Mouse (Mus musculus): ENCODE measurements around the gene Khnyn.

The Khnyn gene

GRCm38 (mm10) chr14:55873242-55873713 lies 11.5 kb upstream of the Khnyn start:
- DNase-seq (ENCODE audit: low read depth, low spot score), result no peak

GRCm38 (mm10) chr14:55873714-55874683 lies 10.7 kb upstream of the Khnyn start:
- peak; percentile 75 for DNase-seq (ENCODE audit: low read depth, low spot score)

- no peak for DNase-seq (ENCODE audit: low read depth, low spot score)
Measured at GRCm38 (mm10) chr14:55877469-55878315, 7.1 kb upstream of the Khnyn start.

DNA sequence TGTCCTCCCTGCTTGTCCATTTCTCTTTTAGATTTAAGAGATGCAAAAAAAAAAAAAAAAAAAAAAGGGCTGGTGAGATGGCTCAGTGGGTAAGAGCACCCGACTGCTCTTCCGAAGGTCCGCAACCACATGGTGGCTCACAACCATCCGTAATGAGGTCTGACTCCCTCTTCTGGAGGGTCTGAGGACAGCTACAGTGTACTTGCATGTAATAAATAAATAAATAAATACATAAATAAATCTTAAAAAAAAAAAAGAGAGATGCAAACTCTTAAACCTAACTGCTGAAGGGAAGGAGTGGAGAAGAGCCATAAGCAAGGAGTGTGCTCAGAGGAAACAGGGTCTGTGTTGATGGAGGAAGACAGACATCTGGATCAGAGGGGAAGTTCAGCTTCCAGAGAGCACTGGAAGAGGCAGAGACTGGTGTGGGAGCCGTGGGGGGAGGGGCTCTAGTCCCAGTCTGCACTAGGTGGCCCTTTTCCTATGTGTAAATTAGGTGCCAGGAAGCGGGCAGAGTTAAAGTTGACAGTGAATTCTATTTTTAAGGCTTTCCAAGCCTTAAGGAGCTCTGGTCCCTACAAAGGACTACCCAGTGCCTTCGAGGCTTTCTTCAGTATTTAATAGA lies 6.3 kb upstream of the Khnyn start:
- no peak for DNase-seq (ENCODE audit: low read depth, low spot score)

DNA sequence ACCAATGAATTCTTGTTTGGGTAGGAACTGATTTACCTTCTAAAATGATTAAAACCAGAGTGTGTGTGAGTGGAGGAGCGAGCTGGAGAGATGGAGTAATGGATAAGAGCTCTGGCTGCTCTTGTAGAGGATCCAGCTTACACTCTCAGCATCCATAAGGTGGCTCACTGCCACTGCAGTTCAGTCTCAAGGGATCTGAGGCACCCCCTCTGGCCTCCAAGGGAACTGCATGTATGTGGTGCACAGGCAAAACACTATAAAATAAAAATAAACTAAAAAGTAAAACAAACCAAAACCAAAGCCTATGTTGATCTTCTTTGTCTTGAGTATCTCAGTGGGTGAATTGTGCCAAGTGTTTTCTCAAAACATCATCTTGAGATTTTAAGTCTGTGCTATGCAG lies 5.1 kb upstream of the Khnyn start:
- peak; percentile 73 for DNase-seq (ENCODE audit: low read depth, low spot score)

DNA sequence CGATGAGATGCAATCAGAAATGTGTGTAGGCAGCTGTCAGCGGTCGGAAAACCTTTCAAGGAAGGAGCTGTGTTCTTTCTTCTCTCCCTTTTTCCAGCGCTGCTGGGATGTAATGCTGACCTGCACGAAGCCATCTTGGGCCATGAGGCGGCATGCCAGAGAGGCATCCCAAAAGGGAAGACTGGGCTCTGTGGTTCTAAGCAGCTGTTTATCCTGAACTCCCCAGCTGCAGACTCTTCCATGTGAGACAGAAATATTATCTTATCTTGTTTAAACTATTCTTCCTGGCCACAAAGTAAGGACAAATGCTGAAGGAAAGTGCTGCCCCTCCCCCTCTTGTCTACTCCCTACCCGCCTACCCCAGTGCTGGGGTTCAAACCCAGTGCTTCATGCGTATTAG lies 3.8 kb upstream of the Khnyn start:
- DNase-seq (ENCODE audit: low read depth, low spot score), result no peak

DNA sequence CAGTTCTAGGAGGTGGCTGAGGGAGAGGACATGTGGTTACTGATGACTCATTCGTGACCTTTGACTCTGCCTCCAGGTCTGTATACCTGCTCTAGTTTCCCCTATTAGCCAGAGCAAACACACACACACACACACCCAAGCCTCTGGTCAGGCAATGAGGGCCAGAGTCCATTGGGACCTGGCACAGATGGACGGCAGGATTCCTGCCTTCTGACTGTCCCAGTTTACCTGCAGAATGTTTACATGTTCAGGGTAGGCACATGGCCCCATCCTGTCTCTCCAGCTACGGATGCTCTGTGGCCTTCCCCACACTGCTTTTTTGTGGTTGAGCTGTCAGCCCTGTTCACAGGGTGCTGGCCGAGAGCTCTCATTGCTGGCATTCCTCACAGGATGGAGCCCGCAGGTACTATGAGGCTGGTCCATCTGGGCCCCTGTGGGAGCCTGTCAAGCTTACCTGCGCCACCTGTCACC lies 2.5 kb upstream of the Khnyn start:
- no peak for DNase-seq (ENCODE audit: low read depth, low spot score)

DNA sequence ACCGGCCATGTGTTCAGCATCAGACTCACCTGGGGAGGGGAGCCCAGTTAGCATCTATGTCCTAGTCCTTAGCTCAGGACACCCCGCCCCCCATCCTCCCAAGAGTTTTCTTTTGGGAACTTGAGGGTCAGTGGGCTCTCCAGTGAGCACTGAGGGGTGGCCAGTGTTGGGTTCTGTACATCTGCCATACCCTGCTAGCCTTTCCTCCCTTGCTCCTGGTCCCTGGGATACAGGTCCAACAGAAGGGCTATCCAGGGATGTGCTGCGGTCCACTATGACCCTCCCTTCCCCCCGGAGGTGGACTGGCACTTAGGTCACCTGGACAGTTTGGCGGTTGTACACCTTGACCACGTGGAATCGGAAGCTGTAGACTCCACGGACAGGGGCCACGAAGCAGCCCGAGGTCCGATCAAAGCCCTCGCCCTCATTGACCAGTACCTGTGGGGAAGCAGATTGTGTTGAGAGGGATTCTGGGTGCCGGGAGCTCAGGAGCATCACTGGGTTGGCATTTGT lies 1.5 kb upstream of the Khnyn start:
- DNase-seq (ENCODE audit: low read depth, low spot score), result no peak

DNA sequence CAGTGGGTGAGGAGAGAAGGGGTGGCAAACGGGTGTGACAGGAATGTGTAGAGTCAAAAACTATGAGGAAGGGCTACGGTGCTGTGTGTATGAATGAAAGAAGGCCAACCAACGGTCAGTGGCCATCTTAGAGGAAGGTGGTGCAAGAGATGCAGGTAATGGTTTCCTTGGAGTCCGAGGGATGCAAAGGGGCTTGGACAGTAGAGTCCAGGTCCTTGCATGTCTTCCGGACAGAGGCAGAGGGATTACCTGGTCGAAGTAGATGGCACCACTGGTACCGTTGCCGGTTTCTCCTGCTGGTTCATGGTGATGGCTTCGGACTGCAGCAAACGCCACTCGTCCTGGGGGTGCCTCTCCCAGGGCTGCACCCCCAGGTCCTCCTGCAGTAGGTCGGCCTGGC lies 1.1 kb upstream of the Khnyn start:
- DNase-seq (ENCODE audit: low read depth, low spot score), result no peak

DNA sequence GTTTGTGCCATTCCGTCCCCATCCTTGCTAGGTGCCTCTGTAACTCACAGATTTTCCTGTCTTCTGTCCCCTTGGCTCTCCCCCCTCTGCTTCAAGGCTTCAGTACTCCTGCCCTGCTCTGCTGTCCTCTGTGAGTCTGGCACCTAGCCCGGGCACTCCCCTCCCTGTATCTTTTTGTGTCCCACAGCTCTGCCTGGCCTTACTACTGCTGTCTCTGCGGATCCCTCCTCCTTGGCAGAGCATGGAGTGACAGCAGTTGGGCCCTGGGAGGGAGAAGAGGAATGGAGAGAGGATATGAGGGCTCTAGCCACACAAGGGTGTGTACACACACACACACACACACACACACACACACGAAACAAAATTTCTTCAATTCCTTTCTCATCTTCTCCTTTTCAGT lies 581 bp upstream of the Khnyn start, which contains the start of gene Cbln3:
Gene Cbln3, minus strand, starts transcription at position 227 of the 400 bp plus-strand sequence.
- DNase-seq (ENCODE audit: low read depth, low spot score), result no peak

- DNase-seq (ENCODE audit: low read depth, low spot score), result no peak
Measured at GRCm38 (mm10) chr14:55885114-55885790, 505 bp downstream of the Khnyn start.

DNA sequence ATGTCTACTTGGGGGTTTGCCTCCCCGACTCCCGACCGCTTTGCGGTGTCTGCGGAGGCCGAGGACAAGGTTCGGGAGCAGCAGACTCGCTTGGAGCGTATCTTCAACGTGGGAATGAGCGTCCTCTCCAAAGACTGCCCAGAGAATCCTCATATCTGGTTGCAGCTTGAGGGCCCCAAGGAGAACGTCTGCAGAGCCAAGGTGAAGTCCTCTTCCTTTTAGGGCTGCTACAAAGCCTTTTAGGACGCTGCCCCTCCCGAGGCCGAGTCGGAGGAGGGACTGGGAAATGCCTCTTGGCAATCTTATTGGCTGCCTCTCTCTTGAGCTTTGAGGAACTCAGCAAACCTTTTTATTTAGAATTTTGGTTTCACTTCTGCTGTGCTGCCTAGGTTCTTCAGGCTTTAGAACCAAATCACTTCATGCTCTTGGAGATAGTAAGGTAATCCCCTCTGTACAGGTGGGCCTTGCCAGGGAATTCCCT lies 1.1 kb downstream of the Khnyn start:
- no peak for DNase-seq (ENCODE audit: low read depth, low spot score)

- DNase-seq (ENCODE audit: low read depth, low spot score), result no peak
Measured at GRCm38 (mm10) chr14:55886571-55887382, 2.0 kb downstream of the Khnyn start.

- DNase-seq (ENCODE audit: low read depth, low spot score), result no peak
Measured at GRCm38 (mm10) chr14:55897671-55898070, 12.9 kb downstream of the Khnyn start.

- DNase-seq (ENCODE audit: low read depth, low spot score), result no peak
Measured at GRCm38 (mm10) chr14:55898947-55899346, 14.2 kb downstream of the Khnyn start.

DNA sequence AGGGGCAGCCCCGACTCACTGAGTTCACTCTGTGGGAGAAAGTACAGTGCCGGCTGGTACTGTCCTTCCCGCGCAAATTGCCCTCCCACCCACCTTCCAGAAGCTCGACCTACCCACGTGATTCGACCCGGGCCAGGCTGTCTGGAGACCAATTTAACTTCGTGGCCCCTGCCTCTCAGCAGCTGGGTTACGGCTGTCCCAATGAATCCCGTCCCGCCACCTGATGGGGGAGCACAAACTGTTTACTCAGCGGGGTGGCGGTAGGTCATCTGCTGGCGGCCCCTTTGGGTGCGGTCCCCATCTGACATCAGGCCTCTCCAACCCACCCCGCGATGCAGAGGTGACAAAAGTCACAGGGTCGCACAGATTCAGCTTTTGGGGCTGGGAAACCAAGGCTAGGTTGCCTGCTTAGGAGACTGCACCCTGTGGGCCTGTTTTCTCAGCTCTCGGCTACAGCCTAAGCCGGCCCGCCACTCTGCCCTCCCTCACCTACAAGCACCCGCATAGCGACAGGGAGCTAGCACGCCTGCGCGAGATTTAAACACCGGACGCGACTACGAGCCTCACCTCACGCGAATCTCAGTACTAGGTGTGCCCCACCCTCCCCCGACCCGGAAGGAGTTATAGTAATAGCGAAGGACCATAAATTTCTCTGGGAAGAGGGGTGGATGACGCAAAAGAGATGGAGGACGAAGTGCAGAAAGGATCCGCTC lies 15.1 kb downstream of the Khnyn start, which contains the start of gene Sdr39u1:
Gene Sdr39u1, minus strand, starts transcription at position 593 of the 713 bp plus-strand sequence.
- peak; percentile 92 for DNase-seq (ENCODE audit: low read depth, low spot score)

DNA sequence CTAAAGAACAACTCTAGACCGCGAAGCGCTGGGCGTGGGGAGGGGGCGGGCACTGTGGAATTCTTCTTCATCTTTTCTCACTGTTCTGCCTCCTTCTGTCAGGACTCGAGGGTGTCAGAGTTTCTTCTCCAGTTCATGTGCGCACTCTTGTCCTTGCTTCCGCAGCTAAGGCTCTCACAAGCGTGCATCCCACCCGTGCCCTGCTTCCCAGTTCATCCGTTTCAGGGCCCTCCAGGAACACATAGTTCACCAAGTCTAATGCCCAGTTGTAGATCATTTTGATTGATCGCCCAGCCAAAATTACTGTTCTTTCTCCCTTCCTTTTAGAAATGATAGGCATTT lies 15.6 kb downstream of the Khnyn start:
- no peak for DNase-seq (ENCODE audit: low read depth, low spot score)

GRCm38 (mm10) chr14:55905518-55905917 lies 20.8 kb downstream of the Khnyn start:
- no peak for DNase-seq (ENCODE audit: low read depth, low spot score)

DNA sequence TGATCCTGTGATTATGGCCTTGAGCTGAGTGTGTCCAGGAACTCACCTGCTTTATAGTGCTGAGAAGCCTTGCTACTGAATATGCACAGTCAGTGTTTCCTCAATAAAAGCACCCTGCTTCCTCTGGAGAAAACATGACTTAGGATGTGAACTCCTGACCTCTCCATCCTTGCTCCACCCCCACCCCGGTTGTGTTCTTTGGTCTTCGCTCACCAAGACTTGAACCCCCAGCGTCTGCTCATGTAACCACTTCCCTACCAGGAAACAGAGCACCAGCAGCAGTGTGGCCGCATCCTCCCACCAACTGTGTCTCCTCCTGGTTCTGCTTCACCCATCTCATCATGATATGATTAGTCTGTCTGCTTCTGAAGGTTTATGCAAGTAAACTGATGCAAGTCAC lies 28.7 kb downstream of the Khnyn start:
- no peak for DNase-seq (ENCODE audit: low read depth, low spot score)
